In the genomic region with DNA sequence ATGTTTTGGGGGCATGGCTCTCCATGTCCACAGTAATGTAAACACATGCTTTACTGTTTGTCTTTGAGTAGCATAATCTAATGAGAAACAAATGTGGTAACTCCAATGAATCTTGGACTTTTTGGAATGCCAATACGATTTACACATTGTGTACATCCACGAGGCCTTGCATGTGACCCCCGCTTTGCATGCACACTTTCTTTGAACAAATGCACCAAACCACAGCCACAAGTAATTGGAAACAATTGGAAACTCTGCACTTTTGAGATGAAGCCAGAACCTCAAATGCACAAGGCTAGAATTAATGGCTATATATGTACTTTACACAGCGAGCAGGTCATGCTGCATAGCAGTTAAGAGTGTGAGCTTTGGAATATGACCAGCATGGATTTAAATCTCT, we compare ENCODE assay signal across 31 mouse cellular contexts.
"Had no signal": no experiment of that assay in that cellular context is flagged by ENCODE, and none has a peak within 500 bp of the region (broad histone marks: within the 10 kb centered on the region; RNA-seq: fewer than 3 reads in every experiment).

No protein-coding gene starts in this region.

- H3K27me3 ChIP-seq: limb, embryonic 13.5 days; limb, embryonic 15.5 days; liver, embryonic 12.5 days; liver, embryonic 13.5 days; liver, embryonic 15.5 days; lung, embryonic 15.5 days; midbrain, embryonic 12.5 days; midbrain, embryonic 13.5 days; midbrain, embryonic 15.5 days had no signal

- DNase-seq: left cerebral cortex, postnatal 4 days; liver; liver, embryonic 13.5 days; liver, postnatal 0 days; lung, adult 18-20 months; lung, adult 2 months; lung, embryonic 14.5 days; lung, postnatal 10 days; lung, postnatal 14 days; lung, postnatal 36 days; lung, postnatal 4 days; midbrain, embryonic 14.5 days had no signal

- ATAC-seq: liver, embryonic 12.5 days; liver, postnatal 0 days; lung, postnatal 0 days; midbrain, embryonic 13.5 days; midbrain, embryonic 15.5 days; midbrain, embryonic 16.5 days had no signal

- H3K36me3 ChIP-seq: limb, embryonic 12.5 days; limb, embryonic 13.5 days; limb, embryonic 15.5 days; liver, embryonic 12.5 days; liver, embryonic 13.5 days; liver, embryonic 15.5 days; lung, embryonic 15.5 days; midbrain, embryonic 10.5 days; midbrain, embryonic 12.5 days; midbrain, embryonic 13.5 days; midbrain, embryonic 15.5 days had no signal

- H3K4me3 ChIP-seq: limb, embryonic 10.5 days; limb, embryonic 12.5 days; limb, embryonic 13.5 days; limb, embryonic 15.5 days; liver, embryonic 12.5 days; liver, embryonic 13.5 days; liver, embryonic 15.5 days; lung, embryonic 15.5 days; megakaryocyte, embryonic 14.5 days; midbrain, embryonic 10.5 days; midbrain, embryonic 12.5 days; midbrain, embryonic 13.5 days; midbrain, embryonic 15.5 days; myocyte had no signal

- H3K9me3 ChIP-seq: limb, embryonic 10.5 days; limb, embryonic 12.5 days; limb, embryonic 13.5 days; limb, embryonic 15.5 days; liver, embryonic 12.5 days; liver, embryonic 13.5 days; liver, embryonic 15.5 days; lung, embryonic 15.5 days; megakaryocyte, embryonic 14.5 days; midbrain, embryonic 10.5 days; midbrain, embryonic 12.5 days; midbrain, embryonic 13.5 days; midbrain, embryonic 15.5 days had no signal

- H3K27ac ChIP-seq: limb, embryonic 10.5 days; limb, embryonic 12.5 days; limb, embryonic 13.5 days; limb, embryonic 15.5 days; liver, embryonic 12.5 days; liver, embryonic 13.5 days; liver, embryonic 14.5 days; liver, embryonic 15.5 days; lung, embryonic 15.5 days; macrophage; midbrain, embryonic 10.5 days; midbrain, embryonic 12.5 days; midbrain, embryonic 13.5 days; midbrain, embryonic 15.5 days had no signal

- H3K4me2 ChIP-seq: limb, embryonic 12.5 days; limb, embryonic 13.5 days; limb, embryonic 15.5 days; liver, embryonic 11.5 days; liver, embryonic 12.5 days; liver, embryonic 13.5 days; liver, embryonic 15.5 days; lung, embryonic 14.5 days; lung, embryonic 15.5 days; midbrain, embryonic 11.5 days; midbrain, embryonic 12.5 days; midbrain, embryonic 13.5 days; midbrain, embryonic 15.5 days had no signal

- H3K9ac ChIP-seq: limb, embryonic 12.5 days; limb, embryonic 13.5 days; limb, embryonic 15.5 days; liver, embryonic 12.5 days; liver, embryonic 13.5 days; liver, embryonic 14.5 days; liver, embryonic 15.5 days; liver, postnatal 0 days; lung, embryonic 14.5 days; lung, embryonic 15.5 days; midbrain, embryonic 12.5 days; midbrain, embryonic 13.5 days; midbrain, embryonic 15.5 days had no signal

- H3K4me1 ChIP-seq: limb, embryonic 10.5 days; limb, embryonic 13.5 days; limb, embryonic 15.5 days; liver, embryonic 12.5 days; liver, embryonic 13.5 days; liver, embryonic 15.5 days; lung, embryonic 15.5 days; midbrain, embryonic 10.5 days; midbrain, embryonic 12.5 days; midbrain, embryonic 13.5 days; midbrain, embryonic 15.5 days had no signal
